Mouse (Mus musculus) thymus, adult 2 months (tissue): ENCODE results near the gene Zgrf1.

ENCODE experiments used
- CTCF ChIP-seq: fragments of 200-500 bp; IDR thresholded peaks from 2 replicates; pipeline ENCODE4 v1.5.1; 2012; ENCODE audit warnings: mild to moderate bottlenecking, control low read depth, low read length, moderate library complexity, borderline replicate concordance; ENCODE audit not compliant: control insufficient read depth, poor library complexity, insufficient read depth; ENCODE audit errors: extremely low read depth
- POLR2A ChIP-seq: fragments of 200-500 bp; IDR thresholded peaks from 2 replicates; pipeline ENCODE4 v1.6.1; 2012; ENCODE audit warnings: mild to moderate bottlenecking, low read length, control low read depth, moderate library complexity; ENCODE audit not compliant: control insufficient read depth, poor library complexity, insufficient read depth; ENCODE audit errors: extremely low read depth

DNA sequence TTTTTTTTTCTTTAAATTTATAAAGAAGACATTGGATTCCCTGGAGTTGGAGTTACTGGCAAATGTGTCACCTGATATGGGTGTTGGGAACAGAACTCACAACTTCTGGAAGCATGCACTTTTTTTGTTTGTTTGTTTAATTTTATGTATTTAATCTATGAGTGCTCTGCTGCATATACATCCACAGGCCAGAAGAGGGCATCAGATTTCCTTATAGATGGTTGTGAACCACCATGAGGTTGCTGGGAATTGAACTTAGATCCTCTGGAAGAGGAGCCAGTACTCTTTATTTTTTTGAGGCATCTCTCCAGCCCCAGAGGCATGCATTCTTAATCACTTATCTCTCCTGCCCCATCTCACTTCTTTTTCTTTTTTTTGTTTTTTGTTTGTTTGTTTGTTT, 4.9 kb downstream of the Zgrf1 start:
- TF ChIP-seq CTCF (no peak), POLR2A (no peak)
